Mouse (Mus musculus): ENCODE results near the gene Slc11a1.

DNA sequence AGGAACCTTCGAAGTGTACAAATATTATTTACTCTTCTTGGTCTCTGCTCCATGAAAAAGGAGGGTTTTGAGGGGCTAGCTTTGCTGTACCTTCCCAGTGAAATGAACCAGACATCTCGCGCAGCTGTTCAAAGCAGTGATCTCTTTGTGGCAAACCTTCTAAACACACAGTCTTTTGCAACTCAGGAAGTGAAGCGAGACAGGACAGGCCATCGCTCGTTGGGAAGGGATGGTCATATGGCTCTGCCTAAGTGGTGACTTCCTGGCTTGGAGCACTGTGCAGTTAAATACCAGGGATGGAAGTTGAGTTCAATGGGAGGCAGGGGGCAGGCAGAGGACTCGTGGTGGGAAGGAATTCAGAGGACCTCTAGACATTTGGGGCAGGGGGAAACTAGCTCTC is 50.9 kb downstream of the Slc11a1 start:
- no peak for TF ChIP-seq USF1 (IDR thresholded peaks at IDR 0.05; ENCODE audit: low read depth)
- TF ChIP-seq POLR2A (IDR thresholded peaks at IDR 0.05; ENCODE audit: insufficient read length, low read depth): no peak
- TF ChIP-seq SRF (IDR thresholded peaks at IDR 0.05; ENCODE audit: control insufficient read depth, insufficient read length, low read depth): no peak
- TF ChIP-seq TCF12 (IDR thresholded peaks at IDR 0.05; ENCODE audit: insufficient read depth, poor library complexity, severe bottlenecking): no peak
- TF ChIP-seq MYOD1 (IDR thresholded peaks at IDR 0.05; ENCODE audit: control insufficient read depth in 1 of 3, insufficient read length in 2 of 3, low read depth in 2 of 3): no peak
- TF ChIP-seq E2F4 (IDR thresholded peaks at IDR 0.05; ENCODE audit: insufficient read depth): no peak
- no peak for TF ChIP-seq CEBPB (IDR thresholded peaks at IDR 0.05; ENCODE audit: insufficient read depth, poor library complexity, severe bottlenecking)
- TF ChIP-seq REST (IDR thresholded peaks at IDR 0.05; ENCODE audit: insufficient read depth, insufficient read length): no peak
- no peak for TF ChIP-seq MAX (IDR thresholded peaks at IDR 0.05; ENCODE audit: low read depth)

All from myocyte (in vitro differentiated cells).